Comparison of ENCODE assay signal across 7 mouse cellular contexts in genomic region chr9:50727925-50728651, GRCm38 (mm10). TPM values are rescaled to one million over a fixed set of nuclear protein-coding genes. Genes with fewer than 3 reads are reported as not detected.
DNase-seq lines count a peak whose midpoint lies in the region; ATAC-seq lines count a peak whose summit lies in the region.

No protein-coding gene starts in this region.

- 0% methylated on average over 45 of the region's 45 CpGs for WGBS in intestine, embryonic 14.5 days

- peak overlapping the region; percentile 45 for H3K9ac ChIP-seq in intestine, embryonic 14.5 days (ENCODE audit: low read length)

- intact Hi-C loops in left cerebral cortex, postnatal 14 days (cut with DNase I), result no loop called here

- peaks cover 5% of the 10 kb centered on the region; the same call in 1 of the 2 replicates for H3K4me1 ChIP-seq in intestine, embryonic 14.5 days (replicated peaks; ENCODE audit: control insufficient read depth, insufficient read depth, low read length)

- DNase-seq in adrenal gland, adult 2 months, result peak; percentile 81
- DNase-seq in gastrocnemius, postnatal 10 days, result peak; percentile 72
- DNase-seq in intestine, embryonic 14.5 days (ENCODE audit: low spot score), result no peak
- DNase-seq in left cerebral cortex, postnatal 14 days (ENCODE audit: low spot score in 2 of 2), result peak; percentile 91 to 96
- DNase-seq in right cerebral cortex, postnatal 36 days (ENCODE audit: low spot score in 2 of 2), result peak; percentile 89 to 91

- peak overlapping the region; percentile 86 for H3K4me2 ChIP-seq in intestine, embryonic 14.5 days (ENCODE audit: low read length)

- ATAC-seq in common myeloid progenitor, adult 5-6 weeks (replicated peaks; ENCODE audit: low read depth, poor library complexity, severe bottlenecking), result peak; percentile 71
- peak; percentile 88 for ATAC-seq in intestine, embryonic 14.5 days (replicated peaks; ENCODE audit: low FRiP score, low TSS enrichment, low read depth)
- peak; percentile 67 for ATAC-seq in megakaryocyte progenitor cell, adult 5-6 weeks (replicated peaks; ENCODE audit: poor library complexity)

- H3K9me3 ChIP-seq in intestine, embryonic 14.5 days (ENCODE audit: control insufficient read depth, low read length), result no peaks in the 10 kb centered on the region

- no peak overlapping the region for H3K27ac ChIP-seq in intestine, embryonic 14.5 days (ENCODE audit: low read depth)

- H3K36me3 ChIP-seq in intestine, embryonic 14.5 days (ENCODE audit: control insufficient read depth, insufficient read depth, low read length), result no peaks in the 10 kb centered on the region

- H3K27me3 ChIP-seq in intestine, embryonic 14.5 days (replicated peaks; ENCODE audit: control insufficient read depth, insufficient read depth, low read length), result no peaks in the 10 kb centered on the region

- peak overlapping the region; percentile 63 for H3K4me3 ChIP-seq in intestine, embryonic 14.5 days (ENCODE audit: low read depth, low read length)

RNA-seq across cellular contexts. Expression of gene Dixdc1, which starts 11.2 kb away (rescaled TPM):
- total RNA-seq in adrenal gland, adult 2 months (2021), result 1 to 10 TPM; 5.2 to 8.9 TPM
- polyA plus RNA-seq in adrenal gland, adult 2 months (2012; rRNA removed), result 1.7 and 1.8 TPM in 2 replicates
- total RNA-seq in common myeloid progenitor, adult 5-6 weeks (2017), result not detected in 2 replicates
- 1 to 10 TPM; 6.2 to 9.3 TPM for total RNA-seq in gastrocnemius, postnatal 10 days (2021)
- polyA plus RNA-seq in intestine, embryonic 14.5 days (2014; fragmentation: Nextera tagmentation; extraction: Ambion mirVana), result 7.7 and 8.6 TPM in 2 replicates
- 10 to 100 TPM; 72.5 to 79.2 TPM for total RNA-seq in left cerebral cortex, postnatal 14 days (2021)
- 0.07 and 0.22 TPM in 2 replicates for total RNA-seq in megakaryocyte progenitor cell, adult 5-6 weeks (2015)
- 0.42 and 0.44 TPM in 2 replicates for total RNA-seq in megakaryocyte progenitor cell, adult 5-6 weeks (2017)

RNA-seq across cellular contexts. Expression of gene 2310030G06Rik, which starts 18.2 kb away (rescaled TPM):
- total RNA-seq in adrenal gland, adult 2 months (2021), result 1 to 10 TPM; 4.3 to 6.1 TPM
- polyA plus RNA-seq in adrenal gland, adult 2 months (2012; rRNA removed), result 1.5 and 1.7 TPM in 2 replicates
- total RNA-seq in common myeloid progenitor, adult 5-6 weeks (2017), result not detected in 2 replicates
- 1 to 10 TPM; 1.8 to 2.2 TPM for total RNA-seq in gastrocnemius, postnatal 10 days (2021)
- polyA plus RNA-seq in intestine, embryonic 14.5 days (2014; fragmentation: Nextera tagmentation; extraction: Ambion mirVana), result 10.3 and 12.7 TPM in 2 replicates
- 1 to 10 TPM; 2.0 to 3.1 TPM for total RNA-seq in left cerebral cortex, postnatal 14 days (2021)
- 0.64 TPM in 1 of 2 replicates, not detected in the other for total RNA-seq in megakaryocyte progenitor cell, adult 5-6 weeks (2015)
- total RNA-seq in megakaryocyte progenitor cell, adult 5-6 weeks (2017), result 0.71 TPM in 1 of 2 replicates, not detected in the other

RNA-seq across cellular contexts. Expression of gene Cryab, which starts 23.0 kb away (rescaled TPM):
- 10 to 100 TPM; 28.6 to 46.1 TPM for total RNA-seq in adrenal gland, adult 2 months (2021)
- 67.3 and 78.0 TPM in 2 replicates for polyA plus RNA-seq in adrenal gland, adult 2 months (2012; rRNA removed)
- total RNA-seq in common myeloid progenitor, adult 5-6 weeks (2017), result 0.41 TPM in 1 of 2 replicates, not detected in the other
- 100 to 1,000 TPM; 667 to 687 TPM for total RNA-seq in gastrocnemius, postnatal 10 days (2021)
- polyA plus RNA-seq in intestine, embryonic 14.5 days (2014; fragmentation: Nextera tagmentation; extraction: Ambion mirVana), result 41.5 and 44.4 TPM in 2 replicates
- 100 to 1,000 TPM in 1 of 2 experiments, 10 to 100 TPM in 1; 90.2 to 105 TPM for total RNA-seq in left cerebral cortex, postnatal 14 days (2021)
- 0.71 and 0.99 TPM in 2 replicates for total RNA-seq in megakaryocyte progenitor cell, adult 5-6 weeks (2015)
- total RNA-seq in megakaryocyte progenitor cell, adult 5-6 weeks (2017), result 0.34 and 0.54 TPM in 2 replicates

RNA-seq across cellular contexts. Expression of gene Hspb2, which starts 24.1 kb away (rescaled TPM):
- total RNA-seq in adrenal gland, adult 2 months (2021), result 1 to 10 TPM; 1.2 to 3.6 TPM
- 9.2 and 10.2 TPM in 2 replicates for polyA plus RNA-seq in adrenal gland, adult 2 months (2012; rRNA removed)
- total RNA-seq in common myeloid progenitor, adult 5-6 weeks (2017), result not detected in 2 replicates
- 100 to 1,000 TPM; 120 to 128 TPM for total RNA-seq in gastrocnemius, postnatal 10 days (2021)
- polyA plus RNA-seq in intestine, embryonic 14.5 days (2014; fragmentation: Nextera tagmentation; extraction: Ambion mirVana), result 2.1 and 4.0 TPM in 2 replicates
- total RNA-seq in left cerebral cortex, postnatal 14 days (2021), result 1 to 10 TPM; 2.3 to 2.7 TPM
- total RNA-seq in megakaryocyte progenitor cell, adult 5-6 weeks (2015), result not detected in 2 replicates
- total RNA-seq in megakaryocyte progenitor cell, adult 5-6 weeks (2017), result not detected in 2 replicates

RNA-seq across cellular contexts. Expression of gene Fdxacb1, which starts 39.9 kb away (rescaled TPM):
- 1 to 10 TPM; 5.7 to 5.8 TPM for total RNA-seq in adrenal gland, adult 2 months (2021)
- 2.1 and 2.7 TPM in 2 replicates for polyA plus RNA-seq in adrenal gland, adult 2 months (2012; rRNA removed)
- total RNA-seq in common myeloid progenitor, adult 5-6 weeks (2017), result 5.5 and 8.8 TPM in 2 replicates
- 1 to 10 TPM; 4.0 to 4.9 TPM for total RNA-seq in gastrocnemius, postnatal 10 days (2021)
- 13.5 and 15.4 TPM in 2 replicates for polyA plus RNA-seq in intestine, embryonic 14.5 days (2014; fragmentation: Nextera tagmentation; extraction: Ambion mirVana)
- total RNA-seq in left cerebral cortex, postnatal 14 days (2021), result 1 to 10 TPM; 5.3 to 5.6 TPM
- total RNA-seq in megakaryocyte progenitor cell, adult 5-6 weeks (2015), result 6.9 and 7.8 TPM in 2 replicates
- total RNA-seq in megakaryocyte progenitor cell, adult 5-6 weeks (2017), result 6.0 and 7.0 TPM in 2 replicates

Comparison
In these comparisons a context has a peak if more than half of its experiments do, and no peak if none do; other contexts are left out.
1. RNA of gene Dixdc1, which starts 11.2 kb away (total RNA-seq): 72.5 to 79.2 TPM in left cerebral cortex, postnatal 14 days; 6.2 to 9.3 TPM in gastrocnemius, postnatal 10 days, 5.2 to 8.9 TPM in adrenal gland, adult 2 months, 0.07 to 0.44 TPM in megakaryocyte progenitor cell, adult 5-6 weeks and not detected in common myeloid progenitor, adult 5-6 weeks; every median in the first group is over 4 times any median in the second.
2. RNA of gene Cryab, which starts 23.0 kb away (total RNA-seq): 667 to 687 TPM in gastrocnemius, postnatal 10 days, 90.2 to 105 TPM in left cerebral cortex, postnatal 14 days and 28.6 to 46.1 TPM in adrenal gland, adult 2 months; 0.34 to 0.99 TPM in megakaryocyte progenitor cell, adult 5-6 weeks and 0.41 TPM in common myeloid progenitor, adult 5-6 weeks; every median in the first group is over 10 times any median in the second.
3. Peak in every context shown above with its lines, with median percentiles within 50 percentile points of each other: ATAC-seq.